Mouse (Mus musculus): Measurements from ENCODE around the gene Vmn1r215. TPM values are rescaled to one million over a fixed set of nuclear protein-coding genes. Genes with fewer than 3 reads are reported as not detected.
"Not testable (repeated sequence)": the region's sequence is repeated elsewhere in the genome, so short reads cannot be mapped to it uniquely, and the experiment has no call there.

Vmn1r215 gene
- not detected in 2 replicates for polyA plus RNA-seq (2014; fragmentation: Nextera tagmentation; extraction: Ambion mirVana)

GRCm38 (mm10) chr13:23067725-23068124 lies at the start of gene Vmn1r215:
Gene Vmn1r215, plus strand, starts transcription at chr13:23068025.
- no peak for ATAC-seq (ENCODE audit: low FRiP score)
- H3K4me2 ChIP-seq: no peak within 1 kb of the TSS
- no peak within 1 kb of the TSS for H3K9ac ChIP-seq (ENCODE audit: low read length)
- H3K36me3 ChIP-seq (ENCODE audit: control insufficient read depth, insufficient read depth, low read length): no peaks in the 10 kb centered on the region
- no peaks in the 10 kb centered on the region for H3K4me1 ChIP-seq (ENCODE audit: control insufficient read depth, insufficient read depth, low read length)
- H3K27me3 ChIP-seq (ENCODE audit: control insufficient read depth, insufficient read depth, low read length): no peaks in the 10 kb centered on the region
- H3K9me3 ChIP-seq (ENCODE audit: control insufficient read depth, low read length): no peaks in the 10 kb centered on the region
- no peak for DNase-seq (ENCODE audit: low spot score, missing footprints)
- no peak within 1 kb of the TSS for H3K4me3 ChIP-seq (ENCODE audit: low read depth, low read length)
- H3K27ac ChIP-seq (ENCODE audit: low read depth, low read length): no peak within 1 kb of the TSS
- WGBS: 90% methylated on average over 1 of the region's 1 CpGs

DNA sequence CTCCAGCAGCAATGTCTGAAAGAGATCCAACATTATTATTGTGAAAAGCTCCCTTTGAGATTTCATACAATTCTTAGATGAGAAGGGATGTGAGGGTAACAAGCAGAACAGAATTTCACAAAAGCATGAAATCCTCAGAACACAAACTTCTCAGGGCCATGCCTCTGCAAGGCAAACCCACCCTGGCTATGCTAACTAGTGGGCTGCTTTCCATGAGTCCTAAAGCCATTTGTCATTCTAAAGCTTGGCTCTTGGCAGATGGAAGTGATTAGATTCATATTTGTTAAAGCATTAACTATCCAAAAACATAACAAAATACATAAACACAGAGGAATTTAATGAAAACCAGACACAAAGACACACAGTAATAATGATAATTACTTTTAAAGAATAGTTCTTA lies 49.7 kb upstream of the Vmn1r215 start:
- H3K4me3 ChIP-seq (ENCODE audit: low read depth, low read length): no peak overlapping the region
- H3K27me3 ChIP-seq (ENCODE audit: control insufficient read depth, insufficient read depth, low read length): no peaks in the 10 kb centered on the region
- no peaks in the 10 kb centered on the region for H3K9me3 ChIP-seq (ENCODE audit: control insufficient read depth, low read length)
- ATAC-seq (ENCODE audit: low FRiP score) (no peak), DNase-seq (ENCODE audit: low spot score, missing footprints) (no peak)
- H3K4me2 ChIP-seq: no peak overlapping the region
- no peaks in the 10 kb centered on the region for H3K4me1 ChIP-seq (ENCODE audit: control insufficient read depth, insufficient read depth, low read length)
- no peak overlapping the region for H3K27ac ChIP-seq (ENCODE audit: low read depth, low read length)
- no peak overlapping the region for H3K9ac ChIP-seq (ENCODE audit: low read length)
- H3K36me3 ChIP-seq (ENCODE audit: control insufficient read depth, insufficient read depth, low read length): no peaks in the 10 kb centered on the region

DNA sequence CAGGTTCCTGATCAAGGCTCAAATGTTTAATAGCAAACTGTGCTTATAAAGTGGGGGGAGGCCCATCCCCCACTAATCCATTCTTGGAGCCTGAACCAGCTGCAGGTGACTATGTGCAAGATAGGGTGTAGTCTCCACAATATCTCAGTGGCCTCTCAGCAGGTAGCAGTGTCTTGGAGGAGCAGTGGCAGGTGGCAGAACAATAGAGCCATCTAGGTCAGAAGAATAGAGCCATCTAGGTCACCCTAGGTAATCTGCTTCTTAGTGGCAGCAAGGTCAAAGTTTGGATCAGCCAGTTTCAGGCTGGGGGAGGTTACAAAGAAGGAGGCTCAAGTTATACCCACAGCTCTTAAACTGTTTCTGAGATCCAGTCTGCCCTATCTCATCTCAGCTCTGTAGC lies 43.0 kb upstream of the Vmn1r215 start:
- no peaks in the 10 kb centered on the region for H3K9me3 ChIP-seq (ENCODE audit: control insufficient read depth, low read length)

GRCm38 (mm10) chr13:23030118-23030517 lies 37.7 kb upstream of the Vmn1r215 start, which contains the start of gene Vmn1r214:
Gene Vmn1r214, plus strand, starts transcription at chr13:23030418.
- no peaks in the 10 kb centered on the region for H3K36me3 ChIP-seq (ENCODE audit: control insufficient read depth, insufficient read depth, low read length)
- no peaks in the 10 kb centered on the region for H3K9me3 ChIP-seq (ENCODE audit: control insufficient read depth, low read length)
- H3K27me3 ChIP-seq (ENCODE audit: control insufficient read depth, insufficient read depth, low read length): no peaks in the 10 kb centered on the region
- H3K4me2 ChIP-seq: no peak within 1 kb of the TSS
- no peaks in the 10 kb centered on the region for H3K4me1 ChIP-seq (ENCODE audit: control insufficient read depth, insufficient read depth, low read length)
- no peak within 1 kb of the TSS for H3K9ac ChIP-seq (ENCODE audit: low read length)
- no peak within 1 kb of the TSS for H3K27ac ChIP-seq (ENCODE audit: low read depth, low read length)
- DNase-seq (ENCODE audit: low spot score, missing footprints): no peak
- ATAC-seq (ENCODE audit: low FRiP score): no peak
- 89% methylated on average over 3 of the region's 3 CpGs for WGBS
- H3K4me3 ChIP-seq (ENCODE audit: low read depth, low read length): no peak within 1 kb of the TSS

More for the DNA sequence above, 43.0 kb upstream of the Vmn1r215 start:
- ATAC-seq (ENCODE audit: low FRiP score): no peak
- no peaks in the 10 kb centered on the region for H3K27me3 ChIP-seq (ENCODE audit: control insufficient read depth, insufficient read depth, low read length)
- H3K9ac ChIP-seq (ENCODE audit: low read length): no peak overlapping the region
- H3K36me3 ChIP-seq (ENCODE audit: control insufficient read depth, insufficient read depth, low read length): no peaks in the 10 kb centered on the region
- H3K4me1 ChIP-seq (ENCODE audit: control insufficient read depth, insufficient read depth, low read length): no peaks in the 10 kb centered on the region
- H3K27ac ChIP-seq (ENCODE audit: low read depth, low read length): no peak overlapping the region
- DNase-seq (ENCODE audit: low spot score, missing footprints): no peak
- no peak overlapping the region for H3K4me2 ChIP-seq
- no peak overlapping the region for H3K4me3 ChIP-seq (ENCODE audit: low read depth, low read length)

DNA sequence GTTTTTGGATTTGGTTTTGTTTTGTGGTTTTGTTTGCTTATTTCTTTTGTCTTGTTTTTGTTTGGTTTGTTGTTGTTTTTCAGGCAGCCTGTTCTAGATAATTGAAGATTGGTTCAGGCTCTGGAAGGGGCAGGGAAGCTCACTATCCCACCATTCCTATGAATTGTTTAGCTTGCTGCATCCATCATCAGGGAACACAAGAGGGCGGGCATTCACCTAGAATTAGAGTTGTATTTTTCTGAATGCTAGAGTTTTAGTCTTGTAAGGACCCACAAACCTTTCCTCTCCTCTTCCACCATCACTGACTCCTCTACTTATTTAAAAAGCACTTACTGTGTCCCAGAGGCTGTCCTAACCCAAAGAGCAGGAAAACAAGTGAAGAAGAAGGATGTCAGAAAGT lies 10.0 kb upstream of the Vmn1r215 start:
- no peak overlapping the region for H3K9ac ChIP-seq (ENCODE audit: low read length)
- H3K27me3 ChIP-seq (ENCODE audit: control insufficient read depth, insufficient read depth, low read length): no peaks in the 10 kb centered on the region
- ATAC-seq (ENCODE audit: low FRiP score): no peak
- DNase-seq (ENCODE audit: low spot score, missing footprints): no peak
- H3K4me2 ChIP-seq: no peak overlapping the region
- no peaks in the 10 kb centered on the region for H3K36me3 ChIP-seq (ENCODE audit: control insufficient read depth, insufficient read depth, low read length)
- no peak overlapping the region for H3K27ac ChIP-seq (ENCODE audit: low read depth, low read length)
- no peaks in the 10 kb centered on the region for H3K4me1 ChIP-seq (ENCODE audit: control insufficient read depth, insufficient read depth, low read length)
- WGBS: 45% methylated on average over 1 of the region's 1 CpGs
- H3K4me3 ChIP-seq (ENCODE audit: low read depth, low read length): no peak overlapping the region
- H3K9me3 ChIP-seq (ENCODE audit: control insufficient read depth, low read length): no peaks in the 10 kb centered on the region

GRCm38 (mm10) chr13:23069312-23069711 lies 1.5 kb downstream of the Vmn1r215 start:
- Histone ChIP-seq H3K4me1 (ENCODE audit: control insufficient read depth, insufficient read depth, low read length) (no peaks in the 10 kb centered on the region), H3K36me3 (ENCODE audit: control insufficient read depth, insufficient read depth, low read length) (no peaks in the 10 kb centered on the region), H3K4me3 (ENCODE audit: low read depth, low read length) (no peak overlapping the region), H3K4me2 (no peak overlapping the region), H3K9ac (ENCODE audit: low read length) (no peak overlapping the region), H3K27ac (ENCODE audit: low read depth, low read length) (no peak overlapping the region), H3K9me3 (ENCODE audit: control insufficient read depth, low read length) (no peaks in the 10 kb centered on the region), H3K27me3 (ENCODE audit: control insufficient read depth, insufficient read depth, low read length) (no peaks in the 10 kb centered on the region)
- 88% methylated on average over 2 of the region's 2 CpGs for WGBS
- ATAC-seq (ENCODE audit: low FRiP score): no peak
- DNase-seq (ENCODE audit: low spot score, missing footprints): no peak

GRCm38 (mm10) chr13:23094386-23094785 lies 26.6 kb downstream of the Vmn1r215 start:
- DNase-seq (ENCODE audit: low spot score, missing footprints) (no peak), ATAC-seq (ENCODE audit: low FRiP score) (no peak)
- H3K4me1 ChIP-seq (ENCODE audit: control insufficient read depth, insufficient read depth, low read length): no peaks in the 10 kb centered on the region
- no peak overlapping the region for H3K9ac ChIP-seq (ENCODE audit: low read length)
- 94% methylated on average over 4 of the region's 4 CpGs for WGBS
- H3K4me3 ChIP-seq (ENCODE audit: low read depth, low read length): no peak overlapping the region
- H3K4me2 ChIP-seq: no peak overlapping the region
- no peaks in the 10 kb centered on the region for H3K9me3 ChIP-seq (ENCODE audit: control insufficient read depth, low read length)
- H3K27me3 ChIP-seq (ENCODE audit: control insufficient read depth, insufficient read depth, low read length): no peaks in the 10 kb centered on the region
- H3K27ac ChIP-seq (ENCODE audit: low read depth, low read length): no peak overlapping the region
- no peaks in the 10 kb centered on the region for H3K36me3 ChIP-seq (ENCODE audit: control insufficient read depth, insufficient read depth, low read length)

GRCm38 (mm10) chr13:23118126-23118525 lies 50.3 kb downstream of the Vmn1r215 start, which contains the start of gene Vmn1r217:
Gene Vmn1r217, minus strand, starts transcription at chr13:23118226.
- not testable (repeated sequence) for H3K9me3 ChIP-seq (ENCODE audit: control insufficient read depth, low read length); H3K4me1 ChIP-seq (ENCODE audit: control insufficient read depth, insufficient read depth, low read length); H3K27ac ChIP-seq (ENCODE audit: low read depth, low read length); ATAC-seq (ENCODE audit: low FRiP score); H3K4me3 ChIP-seq (ENCODE audit: low read depth, low read length); DNase-seq (ENCODE audit: low spot score, missing footprints); H3K9ac ChIP-seq (ENCODE audit: low read length); H3K36me3 ChIP-seq (ENCODE audit: control insufficient read depth, insufficient read depth, low read length); H3K27me3 ChIP-seq (ENCODE audit: control insufficient read depth, insufficient read depth, low read length); H3K4me2 ChIP-seq
- WGBS: 88% methylated on average over 1 of the region's 1 CpGs

DNA sequence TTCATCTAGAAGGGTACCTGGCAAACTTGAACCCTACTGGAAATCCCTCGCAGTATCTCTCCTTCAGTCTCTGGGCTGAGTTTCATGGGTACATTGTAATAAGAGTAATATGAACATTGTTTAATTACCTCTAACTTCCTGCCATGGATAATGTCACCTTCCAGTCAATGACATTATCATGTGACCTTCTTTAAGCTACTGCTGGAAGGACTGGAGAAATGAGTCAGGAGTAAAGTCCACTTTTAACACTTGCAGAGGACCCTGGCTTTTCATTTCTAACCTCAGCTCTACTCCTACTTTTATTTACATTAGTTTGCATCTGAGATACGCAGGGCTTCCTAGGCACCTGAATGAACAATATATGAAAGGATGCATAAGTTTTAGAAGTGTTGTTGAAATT lies 52.8 kb downstream of the Vmn1r215 start:
- whole genome bisulfite sequencing: 83% methylated on average over 2 of the region's 2 CpGs
- no peaks in the 10 kb centered on the region for H3K9me3 ChIP-seq (ENCODE audit: control insufficient read depth, low read length)
- no peaks in the 10 kb centered on the region for H3K36me3 ChIP-seq (ENCODE audit: control insufficient read depth, insufficient read depth, low read length)
- ATAC-seq (ENCODE audit: low FRiP score): no peak
- DNase-seq (ENCODE audit: low spot score, missing footprints): no peak
- H3K9ac ChIP-seq (ENCODE audit: low read length): no peak overlapping the region
- no peak overlapping the region for H3K27ac ChIP-seq (ENCODE audit: low read depth, low read length)
- no peak overlapping the region for H3K4me3 ChIP-seq (ENCODE audit: low read depth, low read length)
- H3K27me3 ChIP-seq (ENCODE audit: control insufficient read depth, insufficient read depth, low read length): no peaks in the 10 kb centered on the region
- H3K4me2 ChIP-seq: no peak overlapping the region
- no peaks in the 10 kb centered on the region for H3K4me1 ChIP-seq (ENCODE audit: control insufficient read depth, insufficient read depth, low read length)

Measured in midbrain, embryonic 11.5 days (tissue).